Mouse (Mus musculus) embryonic facial prominence, embryonic 14.5 days (tissue): Measurements from ENCODE around the gene Selenop. TPM values are rescaled to one million over a fixed set of nuclear protein-coding genes. Genes with fewer than 3 reads are reported as not detected.

Source experiments
- ATAC-seq: fragments of 200-750 bp; cut with Nextera tagmentation; 2 replicates; pipeline ENCODE4 v1.8.0; 2017; ENCODE audit warnings: low read depth, moderate number of reproducible peaks, moderate TSS enrichment
- DNase-seq: peaks from one replicate; pipeline ENCODE4 v3.0.0-alpha.2; 2015; ENCODE audit warnings: low spot score
- H3K27ac ChIP-seq: fragments of 300-500 bp; sonication (generic); replicated peaks from 2 replicates; pipeline ENCODE4 v1.5.1; 2014; ENCODE audit warnings: low read depth, mild to moderate bottlenecking, low read length, moderate library complexity
- H3K27me3 ChIP-seq: fragments of 300-500 bp; sonication (generic); replicated peaks from 2 replicates; pipeline ENCODE4 v1.6.1; 2014; ENCODE audit warnings: low read length; ENCODE audit not compliant: control insufficient read depth, insufficient read depth
- H3K36me3 ChIP-seq: fragments of 300-500 bp; sonication (generic); 2 replicates; pipeline ENCODE4 v1.6.1; 2014; ENCODE audit warnings: low read length, mixed read lengths; ENCODE audit not compliant: control insufficient read depth, insufficient read depth
- H3K4me1 ChIP-seq: fragments of 300-500 bp; sonication (generic); 2 replicates; pipeline ENCODE4 v1.6.1; 2014; ENCODE audit warnings: antibody characterized with exemption, low read length; ENCODE audit not compliant: control insufficient read depth, insufficient read depth
- H3K4me2 ChIP-seq: fragments of 300-500 bp; sonication (generic); 2 replicates; pipeline ENCODE4 v1.6.1; 2014; ENCODE audit warnings: low read depth, mild to moderate bottlenecking, low read length, moderate library complexity, mixed read lengths
- H3K4me3 ChIP-seq: fragments of 300-500 bp; sonication (generic); 2 replicates; pipeline ENCODE4 v1.5.1; 2014; ENCODE audit warnings: low read depth, mild to moderate bottlenecking, low read length
- H3K9ac ChIP-seq: fragments of 300-500 bp; sonication (generic); 2 replicates; pipeline ENCODE4 v1.6.1; 2014; ENCODE audit warnings: low read depth, mild to moderate bottlenecking, low read length, moderate library complexity, mixed read lengths
- H3K9me3 ChIP-seq: fragments of 300-500 bp; sonication (generic); 2 replicates; pipeline ENCODE4 v1.6.1; 2016; ENCODE audit warnings: low read length; ENCODE audit not compliant: control insufficient read depth
- WGBS: fragments of 180-500 bp; shearing (Covaris S2); extraction: QIAGEN DNeasy Blood & Tissue Kit; methylation state at CpG from one replicate; pipeline ENCODE4 v1.1.7; 2014; 5-methylcytosine and 5-hydroxymethylcytosine counted together
- polyA plus RNA-seq: library from polyadenylated mRNA; unstranded; fragments of >200 nt; fragmentation: Nextera tagmentation; extraction: Ambion mirVana; gene quantifications from 2 replicates; pipeline ENCODE4 v1.2.1, GENCODE M21; 2014

Selenop gene
- polyA plus RNA-seq, 1 experiment from 2014 or later: 205 TPM

DNA sequence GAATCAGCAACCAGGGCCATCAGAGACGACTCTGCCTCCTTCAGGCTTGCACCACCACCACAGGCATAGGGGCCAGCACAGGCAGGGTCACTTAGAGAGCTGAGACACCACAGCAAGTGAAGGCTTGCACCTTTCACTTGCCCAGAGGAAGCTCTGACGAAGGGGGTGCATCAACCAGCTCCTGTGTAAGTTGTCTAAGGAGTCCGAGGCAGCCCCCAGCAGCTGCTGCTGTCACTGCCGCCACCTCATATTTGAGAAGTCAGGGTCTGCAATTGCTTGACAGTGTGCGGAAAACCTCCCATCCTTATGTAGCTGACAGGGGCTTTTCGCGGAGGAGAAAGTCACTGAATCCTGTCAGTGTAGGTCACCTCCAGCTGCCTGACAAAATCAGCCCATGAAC is 10.9 kb downstream of the Selenop start:
- H3K27ac ChIP-seq: no peak overlapping the region
- peaks cover 20% of the 10 kb centered on the region; the same call in 1 of the 2 replicates for H3K36me3 ChIP-seq
- 81% methylated on average over 7 of the region's 7 CpGs for WGBS
- H3K4me1 ChIP-seq: no peaks in the 10 kb centered on the region
- ATAC-seq: no peak
- H3K4me3 ChIP-seq: no peak overlapping the region
- no peak overlapping the region for H3K9ac ChIP-seq
- H3K27me3 ChIP-seq: no peaks in the 10 kb centered on the region
- DNase-seq: no peak
- no peak overlapping the region for H3K4me2 ChIP-seq
- H3K9me3 ChIP-seq: no peaks in the 10 kb centered on the region

DNA sequence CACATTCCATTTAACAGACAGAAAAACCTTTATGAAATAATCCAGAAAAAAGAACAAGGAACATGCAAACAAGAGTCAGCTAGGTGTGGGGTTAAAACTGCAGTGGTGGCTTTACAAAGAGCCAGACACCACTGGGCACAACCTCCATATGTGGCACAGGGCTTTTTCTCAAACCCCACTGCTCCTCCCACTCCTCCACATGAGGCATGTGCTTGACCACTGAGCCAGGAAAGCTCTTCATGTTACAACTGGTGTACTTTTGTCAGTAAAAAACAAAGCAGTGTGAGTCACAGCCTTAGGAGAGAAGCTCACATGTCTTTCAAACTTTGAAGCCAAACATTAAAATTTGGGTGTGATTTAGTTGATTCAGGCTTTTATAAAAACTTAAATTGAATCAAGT is 12.9 kb downstream of the Selenop start:
- H3K4me1 ChIP-seq: no peaks in the 10 kb centered on the region
- ATAC-seq (no peak), DNase-seq (no peak)
- no peaks in the 10 kb centered on the region for H3K9me3 ChIP-seq
- H3K4me3 ChIP-seq: no peak overlapping the region
- no peak overlapping the region for H3K4me2 ChIP-seq
- peaks cover 15% of the 10 kb centered on the region; the same call in 1 of the 2 replicates for H3K36me3 ChIP-seq
- H3K9ac ChIP-seq: no peak overlapping the region
- H3K27me3 ChIP-seq: no peaks in the 10 kb centered on the region
- no peak overlapping the region for H3K27ac ChIP-seq

DNA sequence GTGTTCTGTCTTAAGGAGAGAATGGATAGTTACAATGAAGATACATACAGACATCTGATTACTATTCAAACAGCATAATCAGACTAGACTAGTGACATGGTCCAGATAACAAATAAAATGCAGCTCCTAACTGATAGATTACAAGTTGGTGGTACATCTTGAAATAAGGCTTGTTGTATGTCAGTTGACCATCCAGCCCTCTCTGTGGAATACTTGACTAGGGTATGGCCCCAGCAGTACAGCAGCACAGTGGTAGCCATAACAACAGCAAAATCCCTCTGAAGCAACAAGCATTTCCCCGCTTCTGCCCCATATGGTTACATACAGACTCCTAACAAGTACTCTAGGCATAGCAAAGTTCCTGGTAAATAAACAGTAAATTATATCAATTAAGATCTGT is 13.4 kb downstream of the Selenop start:
- Histone ChIP-seq H3K36me3 (peaks cover 15% of the 10 kb centered on the region; the same call in 1 of the 2 replicates), H3K4me1 (no peaks in the 10 kb centered on the region), H3K4me3 (no peak overlapping the region), H3K9ac (no peak overlapping the region), H3K27me3 (no peaks in the 10 kb centered on the region), H3K9me3 (no peaks in the 10 kb centered on the region), H3K4me2 (no peak overlapping the region), H3K27ac (no peak overlapping the region)
- WGBS: 81% methylated on average over 1 of the region's 1 CpGs
- ATAC-seq: no peak
- no peak for DNase-seq

DNA sequence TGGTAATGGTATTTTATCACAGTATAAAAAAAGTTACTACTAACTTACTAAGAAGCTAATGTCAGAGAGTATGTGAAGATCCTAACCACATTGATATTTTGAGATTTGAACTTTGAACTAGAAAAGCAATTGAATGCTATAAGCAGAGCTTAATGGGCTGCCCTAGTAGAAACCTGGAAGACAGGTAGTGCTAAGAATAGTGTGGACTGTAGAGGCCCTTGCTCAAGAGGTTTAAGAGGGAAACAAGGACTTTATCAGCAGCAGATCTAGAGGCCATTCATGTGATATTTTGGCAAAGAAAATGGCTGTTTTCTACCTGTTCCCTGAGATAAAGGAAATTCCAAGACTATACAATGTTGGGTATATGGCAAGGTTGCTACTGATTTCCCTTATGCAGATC is 17.7 kb downstream of the Selenop start:
- H3K4me1 ChIP-seq: no peaks in the 10 kb centered on the region
- H3K27ac ChIP-seq: no peak overlapping the region
- H3K4me2 ChIP-seq: no peak overlapping the region
- no peaks in the 10 kb centered on the region for H3K27me3 ChIP-seq
- H3K9ac ChIP-seq: no peak overlapping the region
- H3K9me3 ChIP-seq: no peaks in the 10 kb centered on the region
- no peak for DNase-seq
- no peak overlapping the region for H3K4me3 ChIP-seq
- ATAC-seq: no peak
- H3K36me3 ChIP-seq: no peaks in the 10 kb centered on the region

DNA sequence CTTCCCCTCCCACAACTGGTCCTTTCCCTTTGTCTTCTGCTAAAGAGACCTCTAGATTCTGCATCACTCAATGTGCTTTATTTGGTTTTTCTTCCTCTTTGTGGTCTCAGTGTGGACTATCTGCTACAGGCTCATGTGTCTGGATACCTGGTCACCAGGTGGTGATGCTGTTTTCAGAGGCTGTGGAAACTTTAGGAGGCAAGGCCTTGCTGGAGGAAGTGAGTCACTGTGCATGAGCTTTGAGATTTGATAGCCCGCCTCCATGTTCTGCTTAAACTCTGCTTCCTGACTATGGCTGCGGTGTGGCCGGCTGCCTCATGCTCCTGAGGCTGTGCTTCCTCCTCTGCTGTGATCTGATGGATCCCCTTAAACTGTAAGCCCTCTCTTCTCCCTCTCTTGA is 22.1 kb downstream of the Selenop start:
- Histone ChIP-seq H3K27me3 (no peaks in the 10 kb centered on the region), H3K27ac (no peak overlapping the region), H3K9me3 (no peaks in the 10 kb centered on the region), H3K9ac (no peak overlapping the region), H3K4me1 (no peaks in the 10 kb centered on the region), H3K4me3 (no peak overlapping the region), H3K36me3 (no peaks in the 10 kb centered on the region), H3K4me2 (no peak overlapping the region)
- ATAC-seq (no peak), DNase-seq (no peak)
- WGBS: 80% methylated on average over 3 of the region's 3 CpGs

DNA sequence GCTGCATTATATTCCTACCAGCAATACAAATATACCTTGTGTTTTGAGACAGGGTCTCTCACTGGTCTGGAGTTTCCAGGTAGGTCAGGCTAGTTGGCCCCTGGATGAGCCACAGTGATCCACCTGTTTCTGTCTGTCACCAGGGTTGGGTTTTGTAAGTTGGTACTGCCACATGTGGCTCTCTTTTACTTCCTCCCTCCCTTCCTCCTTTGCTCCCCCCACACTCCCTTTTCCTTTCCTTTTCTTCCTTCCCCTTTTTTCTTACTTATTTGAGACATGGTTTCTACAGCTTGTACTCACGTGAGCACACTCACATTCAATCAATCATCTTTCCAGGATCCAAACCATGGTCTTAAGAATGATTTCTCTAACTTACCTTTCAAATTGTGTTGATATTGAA is 25.1 kb downstream of the Selenop start:
- no peaks in the 10 kb centered on the region for H3K4me1 ChIP-seq
- H3K4me3 ChIP-seq: no peak overlapping the region
- no peaks in the 10 kb centered on the region for H3K9me3 ChIP-seq
- H3K9ac ChIP-seq: no peak overlapping the region
- WGBS: 44% methylated on average over 1 of the region's 1 CpGs
- H3K4me2 ChIP-seq: no peak overlapping the region
- no peaks in the 10 kb centered on the region for H3K27me3 ChIP-seq
- H3K36me3 ChIP-seq: no peaks in the 10 kb centered on the region
- ATAC-seq (no peak), DNase-seq (no peak)
- no peak overlapping the region for H3K27ac ChIP-seq

DNA sequence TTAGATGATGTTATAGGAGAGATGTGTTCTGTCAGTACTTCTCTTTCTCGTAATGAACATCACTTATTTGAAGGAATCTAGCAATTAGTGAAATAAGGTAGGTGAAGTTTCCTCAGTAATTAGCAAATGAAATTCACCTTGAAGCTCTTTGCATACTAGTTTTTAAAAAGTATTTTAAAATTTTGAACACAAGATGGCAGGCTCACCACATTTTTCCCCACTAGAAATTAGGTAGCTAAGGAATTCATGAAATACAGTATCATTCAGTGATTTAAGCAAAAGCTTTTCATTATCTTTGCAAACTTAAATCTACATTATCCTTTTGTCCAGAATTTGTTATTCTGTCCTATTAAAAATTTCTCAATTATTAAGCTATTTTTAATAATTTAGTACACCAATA is 27.6 kb downstream of the Selenop start:
- ATAC-seq: no peak
- no peak for DNase-seq
- WGBS: 68% methylated on average over 1 of the region's 1 CpGs
- Histone ChIP-seq H3K4me1 (no peaks in the 10 kb centered on the region), H3K9ac (no peak overlapping the region), H3K9me3 (no peaks in the 10 kb centered on the region), H3K27me3 (no peaks in the 10 kb centered on the region), H3K4me3 (no peak overlapping the region), H3K4me2 (no peak overlapping the region), H3K27ac (no peak overlapping the region), H3K36me3 (no peaks in the 10 kb centered on the region)

DNA sequence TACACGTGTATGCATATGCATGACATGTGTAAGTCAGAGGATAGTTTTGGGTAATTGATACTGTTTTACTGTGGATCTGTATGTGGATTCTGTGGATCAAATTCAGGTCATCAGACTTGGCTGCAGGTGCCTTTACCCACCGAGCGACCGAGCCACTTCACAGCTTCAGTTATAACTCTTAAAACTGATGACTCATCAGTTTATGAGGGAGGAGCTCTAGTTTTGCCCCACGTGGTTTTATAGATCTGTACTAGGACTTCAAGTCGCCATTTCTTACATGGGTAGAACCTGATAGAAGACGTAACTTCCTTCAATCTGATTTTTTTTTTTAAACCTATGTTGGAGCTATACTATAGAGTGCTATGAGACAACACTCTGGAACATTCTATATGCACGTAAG is 29.3 kb downstream of the Selenop start:
- Histone ChIP-seq H3K4me1 (no peaks in the 10 kb centered on the region), H3K4me3 (no peak overlapping the region), H3K36me3 (no peaks in the 10 kb centered on the region), H3K27ac (no peak overlapping the region), H3K4me2 (no peak overlapping the region), H3K9ac (no peak overlapping the region), H3K9me3 (no peaks in the 10 kb centered on the region), H3K27me3 (no peaks in the 10 kb centered on the region)
- no peak for DNase-seq
- no peak for ATAC-seq
- WGBS: 74% methylated on average over 8 of the region's 8 CpGs

DNA sequence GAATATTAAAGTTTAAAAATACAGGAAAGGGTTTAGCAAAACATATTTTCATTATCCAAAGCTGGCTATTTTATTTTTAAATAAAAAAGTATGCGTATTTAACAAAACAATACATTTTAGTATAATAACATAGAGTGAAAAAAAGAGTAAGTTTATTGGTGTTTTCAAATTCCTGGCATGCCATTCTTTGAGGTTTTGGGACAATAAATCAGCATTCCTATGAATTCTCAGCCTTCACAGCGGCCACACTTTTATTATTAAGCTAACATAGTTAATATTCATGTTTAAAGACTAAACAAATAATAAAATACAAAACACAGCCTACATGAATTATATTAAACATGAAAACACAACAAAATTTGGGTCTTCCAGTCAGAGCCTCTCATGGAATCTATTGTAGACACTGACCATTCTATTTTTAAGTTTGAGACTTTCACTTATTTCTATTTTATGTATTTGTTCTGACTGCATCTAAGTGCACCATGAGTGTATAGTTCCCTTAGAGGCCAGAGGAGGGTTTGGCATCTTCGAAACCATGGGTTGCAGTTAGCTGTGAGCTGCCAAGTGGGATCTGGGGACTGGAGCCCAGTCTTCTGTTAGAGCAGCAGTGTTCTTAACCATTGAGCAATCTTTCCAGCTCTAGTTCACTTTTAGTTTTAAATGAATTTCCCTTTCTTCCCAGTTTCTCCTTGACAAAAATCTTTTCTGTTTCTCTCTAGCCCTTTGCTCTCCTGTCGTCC is 32.2 kb downstream of the Selenop start:
- WGBS: 70% methylated on average over 4 of the region's 4 CpGs
- ATAC-seq: no peak

More for the DNA sequence above, 32.2 kb downstream of the Selenop start:
- no peak overlapping the region for H3K9ac ChIP-seq
- no peak overlapping the region for H3K4me3 ChIP-seq
- no peak for DNase-seq
- no peaks in the 10 kb centered on the region for H3K9me3 ChIP-seq
- no peaks in the 10 kb centered on the region for H3K27me3 ChIP-seq
- no peak overlapping the region for H3K4me2 ChIP-seq
- no peaks in the 10 kb centered on the region for H3K36me3 ChIP-seq
- H3K27ac ChIP-seq: no peak overlapping the region
- H3K4me1 ChIP-seq: no peaks in the 10 kb centered on the region
